ENCODE assay signal across 15 mouse cellular contexts in genomic region chr7:82748812-82749211, GRCm38 (mm10).
A peak's percentile ranks its signal among the peaks of the same experiment; 100 is the strongest.
DNase-seq lines count a peak whose midpoint lies in the region; ATAC-seq lines count a peak whose summit lies in the region.
"Had no signal": no experiment of that assay in that cellular context is flagged by ENCODE, and none has a peak within 500 bp of the region (broad histone marks: within the 10 kb centered on the region; RNA-seq: fewer than 3 reads in every experiment).

No protein-coding gene starts in this region.

- no peak overlapping the region for H3K4me2 ChIP-seq in heart, embryonic 13.5 days
- H3K4me2 ChIP-seq in heart, embryonic 12.5 days, result no peak overlapping the region
- no peak overlapping the region for H3K4me2 ChIP-seq in liver, embryonic 15.5 days
- H3K4me2 ChIP-seq in liver, embryonic 11.5 days, result no peak overlapping the region
- H3K4me2 ChIP-seq: forebrain, embryonic 15.5 days; hindbrain, embryonic 14.5 days had no signal

- no peak for DNase-seq in liver, embryonic 11.5 days (ENCODE audit: low spot score)
- no peak for DNase-seq in left cerebral cortex, adult 9 months (ENCODE audit: low spot score in 2 of 2)
- DNase-seq in gastrocnemius, adult 8-10 months (ENCODE audit: low spot score in 2 of 2), result no peak
- DNase-seq: adrenal gland, postnatal 10 days; cerebellum, adult 8-10 months; gastrocnemius, postnatal 10 days; midbrain, embryonic 14.5 days; right cerebral cortex, postnatal 25 days had no signal

- peaks cover 18% of the 10 kb centered on the region for H3K36me3 ChIP-seq in heart, embryonic 13.5 days
- peaks cover 15% of the 10 kb centered on the region for H3K36me3 ChIP-seq in heart, embryonic 12.5 days
- H3K36me3 ChIP-seq in liver, embryonic 15.5 days (replicated peaks), result 0 out of 2 replicates have a peak, but pooled peaks cover 5% of the 10 kb centered on the region
- 0 out of 2 replicates have a peak, but pooled peaks cover 2% of the 10 kb centered on the region for H3K36me3 ChIP-seq in liver, embryonic 11.5 days (ENCODE audit: control insufficient read depth, insufficient read depth, low read length)
- H3K36me3 ChIP-seq in macrophage (ENCODE audit: inconsistent target), result peaks cover 5% of the 10 kb centered on the region; the same call in 1 of the 2 replicates
- H3K36me3 ChIP-seq: forebrain, embryonic 15.5 days had no signal

- no peak for ATAC-seq in heart, embryonic 13.5 days (ENCODE audit: extremely low read depth, insufficient number of reproducible peaks, low FRiP score, low TSS enrichment)
- no peak for ATAC-seq in heart, embryonic 12.5 days (ENCODE audit: insufficient number of reproducible peaks, low FRiP score)
- 0 out of 2 replicates have a peak, but pooled peaks have one; percentile 25 for ATAC-seq in liver, embryonic 15.5 days (ENCODE audit: insufficient read depth)
- no peak; the same call in 1 of the 2 replicates for ATAC-seq in liver, embryonic 11.5 days (replicated peaks; ENCODE audit: low FRiP score)
- peak; percentile 65 to 71 for ATAC-seq in hematopoietic stem cell, adult 5-6 weeks (replicated peaks in 1 of 2; ENCODE audit: insufficient read depth in 1 of 2, low FRiP score in 2 of 2, low TSS enrichment in 1 of 2, low read depth in 1 of 2, poor library complexity in 2 of 2, severe bottlenecking in 2 of 2)
- ATAC-seq: forebrain, embryonic 15.5 days had no signal

- no peaks in the 10 kb centered on the region for H3K9me3 ChIP-seq in heart, embryonic 13.5 days
- H3K9me3 ChIP-seq in heart, embryonic 12.5 days (replicated peaks), result no peaks in the 10 kb centered on the region
- H3K9me3 ChIP-seq in liver, embryonic 15.5 days (replicated peaks), result no peaks in the 10 kb centered on the region
- no peaks in the 10 kb centered on the region for H3K9me3 ChIP-seq in liver, embryonic 11.5 days (ENCODE audit: control insufficient read depth, low read length)
- H3K9me3 ChIP-seq: forebrain, embryonic 15.5 days had no signal

- 67% methylated on average over 2 of the region's 2 CpGs for WGBS in heart, embryonic 13.5 days
- 52% methylated on average over 2 of the region's 2 CpGs for WGBS in heart, embryonic 12.5 days
- 30% methylated on average over 2 of the region's 2 CpGs for WGBS in liver, embryonic 15.5 days (ENCODE audit: insufficient replicate concordance)
- 61% methylated on average over 2 of the region's 2 CpGs for WGBS in liver, embryonic 11.5 days
- 29% methylated on average over 2 of the region's 2 CpGs for WGBS in macrophage (ENCODE audit: missing documents)

- H3K27ac ChIP-seq in heart, embryonic 13.5 days (replicated peaks), result peak overlapping the region; percentile 3; the same call in 1 of the 2 replicates
- no peak overlapping the region for H3K27ac ChIP-seq in heart, embryonic 12.5 days (ENCODE audit: poor library complexity, severe bottlenecking)
- H3K27ac ChIP-seq in liver, embryonic 15.5 days (replicated peaks), result no peak overlapping the region
- no peak overlapping the region for H3K27ac ChIP-seq in liver, embryonic 11.5 days (ENCODE audit: low read depth, low read length)
- H3K27ac ChIP-seq in macrophage, result peak overlapping the region; percentile 22; the same call in 1 of the 2 replicates
- H3K27ac ChIP-seq: forebrain, embryonic 15.5 days; hindbrain, embryonic 14.5 days had no signal

- H3K27me3 ChIP-seq in heart, embryonic 13.5 days (replicated peaks), result no peaks in the 10 kb centered on the region
- H3K27me3 ChIP-seq in heart, embryonic 12.5 days (replicated peaks), result no peaks in the 10 kb centered on the region
- no peaks in the 10 kb centered on the region for H3K27me3 ChIP-seq in liver, embryonic 15.5 days
- H3K27me3 ChIP-seq in liver, embryonic 11.5 days (replicated peaks; ENCODE audit: control insufficient read depth, insufficient read depth, low read length), result no peaks in the 10 kb centered on the region
- H3K27me3 ChIP-seq: forebrain, embryonic 15.5 days had no signal

- H3K4me1 ChIP-seq in heart, embryonic 13.5 days, result peaks cover 39% of the 10 kb centered on the region
- peaks cover 25% of the 10 kb centered on the region for H3K4me1 ChIP-seq in heart, embryonic 12.5 days (replicated peaks)
- peaks cover 8% of the 10 kb centered on the region; the same call in 1 of the 2 replicates for H3K4me1 ChIP-seq in liver, embryonic 15.5 days (replicated peaks)
- H3K4me1 ChIP-seq in liver, embryonic 11.5 days (replicated peaks; ENCODE audit: control insufficient read depth, insufficient read depth, low read length), result no peaks in the 10 kb centered on the region; the same call in 1 of the 2 replicates

- H3K4me3 ChIP-seq in heart, embryonic 13.5 days, result no peak overlapping the region
- H3K4me3 ChIP-seq in heart, embryonic 12.5 days, result no peak overlapping the region
- no peak overlapping the region for H3K4me3 ChIP-seq in liver, embryonic 15.5 days (replicated peaks)
- H3K4me3 ChIP-seq in liver, embryonic 11.5 days (ENCODE audit: low read depth, low read length), result no peak overlapping the region
- no peak overlapping the region for H3K4me3 ChIP-seq in macrophage (ENCODE audit: inconsistent target)
- H3K4me3 ChIP-seq: forebrain, embryonic 15.5 days had no signal

- H3K79me2 ChIP-seq in macrophage (ENCODE audit: inconsistent target), result no peaks in the 10 kb centered on the region

- no peak overlapping the region for H3K9ac ChIP-seq in heart, embryonic 13.5 days
- H3K9ac ChIP-seq in heart, embryonic 12.5 days, result no peak overlapping the region
- no peak overlapping the region for H3K9ac ChIP-seq in liver, embryonic 15.5 days
- H3K9ac ChIP-seq in liver, embryonic 11.5 days (ENCODE audit: low read depth, low read length), result no peak overlapping the region
- H3K9ac ChIP-seq: forebrain, embryonic 15.5 days; hindbrain, embryonic 14.5 days had no signal

Comparison
In these comparisons a context has a peak if more than half of its experiments do, and no peak if none do; other contexts are left out.
1. ATAC-seq: peak in liver, embryonic 15.5 days (single experiment) and hematopoietic stem cell, adult 5-6 weeks (2 of 2); none in heart, embryonic 13.5 days (single experiment), heart, embryonic 12.5 days (single experiment) and liver, embryonic 11.5 days (single experiment).
2. H3K27ac ChIP-seq: peak in heart, embryonic 13.5 days (single experiment) and macrophage (single experiment); none in heart, embryonic 12.5 days (single experiment), liver, embryonic 15.5 days (single experiment) and liver, embryonic 11.5 days (single experiment).